Mouse (Mus musculus) lung, embryonic 14.5 days (tissue): ENCODE measurements around the gene Fcer1g. TPM values are rescaled to one million over a fixed set of nuclear protein-coding genes. Genes with fewer than 3 reads are reported as not detected.

Experiments
- ATAC-seq: fragments of 200-750 bp; cut with Nextera tagmentation; 2 replicates; pipeline ENCODE4 v1.8.0; 2017; ENCODE audit warnings: mild to moderate bottlenecking, moderate TSS enrichment, moderate library complexity; ENCODE audit not compliant: insufficient read depth
- DNase-seq: peaks from one replicate; pipeline ENCODE4 v3.0.0-alpha.2; 2015
- H3K27ac ChIP-seq: fragments of 300-500 bp; sonication (generic); 2 replicates; pipeline ENCODE4 v1.5.1; 2014; ENCODE audit warnings: low read depth, mild to moderate bottlenecking, moderate library complexity
- H3K27me3 ChIP-seq: fragments of 300-500 bp; sonication (generic); 2 replicates; pipeline ENCODE4 v1.6.1; 2014; ENCODE audit warnings: low read length, control low read depth; ENCODE audit not compliant: insufficient read depth
- H3K36me3 ChIP-seq: fragments of 300-500 bp; sonication (generic); 2 replicates; pipeline ENCODE4 v1.6.1; 2014; ENCODE audit warnings: control low read depth; ENCODE audit not compliant: insufficient read depth
- H3K4me1 ChIP-seq: fragments of 300-500 bp; sonication (generic); 2 replicates; pipeline ENCODE4 v1.6.1; 2014; ENCODE audit warnings: antibody characterized with exemption, control low read depth; ENCODE audit not compliant: insufficient read depth
- H3K4me2 ChIP-seq: fragments of 300-500 bp; sonication (generic); 2 replicates; pipeline ENCODE4 v1.6.1; 2014; ENCODE audit warnings: mild to moderate bottlenecking
- H3K4me3 ChIP-seq: fragments of 300-500 bp; sonication (generic); 2 replicates; pipeline ENCODE4 v1.5.1; 2014; ENCODE audit warnings: low read depth, low read length
- H3K9ac ChIP-seq: fragments of 300-500 bp; sonication (generic); 2 replicates; pipeline ENCODE4 v1.6.1; 2014
- H3K9me3 ChIP-seq: fragments of 300-500 bp; sonication (generic); 2 replicates; pipeline ENCODE4 v1.6.1; 2016; ENCODE audit warnings: low read depth, low read length, control low read depth
- CTCF ChIP-seq: IDR thresholded peaks from 2 replicates; pipeline ENCODE4 v1.5.1; 2016; ENCODE audit warnings: antibody characterized with exemption, low read depth
- WGBS: fragments of 180-500 bp; shearing (Covaris S2); extraction: QIAGEN DNeasy Blood & Tissue Kit; methylation state at CpG from one replicate; pipeline ENCODE4 v1.1.7; 2014; 5-methylcytosine and 5-hydroxymethylcytosine counted together
- polyA plus RNA-seq: library from polyadenylated mRNA; unstranded; fragments of >200 nt; fragmentation: Nextera tagmentation; extraction: Ambion mirVana; gene quantifications from 2 replicates; pipeline ENCODE4 v1.2.1, GENCODE M21; 2014

The Fcer1g gene
- polyA plus RNA-seq, 1 experiment from 2014 or later, result 44.2 TPM

DNA sequence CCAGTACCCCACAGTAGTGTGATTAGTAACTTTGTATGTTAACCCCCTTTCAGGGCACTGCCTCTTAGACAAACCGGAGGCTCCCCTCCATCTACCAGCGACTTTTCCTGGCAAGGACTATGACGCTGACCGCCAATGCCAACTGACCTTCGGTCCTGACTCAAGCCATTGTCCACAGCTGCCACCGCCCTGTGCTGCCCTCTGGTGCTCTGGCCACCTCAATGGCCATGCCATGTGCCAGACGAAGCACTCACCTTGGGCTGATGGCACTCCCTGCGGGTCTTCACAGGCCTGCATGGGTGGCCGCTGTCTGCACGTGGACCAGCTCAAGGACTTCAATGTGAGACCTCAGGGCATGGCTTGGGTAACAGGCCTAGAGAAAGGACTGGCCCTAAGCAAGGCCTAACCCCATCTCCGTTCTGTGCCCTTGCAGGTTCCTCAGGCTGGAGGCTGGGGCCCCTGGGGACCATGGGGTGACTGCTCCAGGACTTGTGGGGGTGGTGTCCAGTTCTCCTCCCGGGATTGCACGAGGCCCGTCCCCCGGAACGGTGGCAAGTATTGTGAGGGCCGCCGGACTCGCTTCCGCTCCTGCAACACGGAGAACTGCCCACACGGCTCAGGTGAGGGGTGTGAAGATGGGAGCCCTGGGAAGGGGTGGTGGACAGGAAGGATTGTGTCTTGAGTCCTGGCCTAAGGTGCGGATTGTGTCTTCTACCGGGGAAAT is 22.1 kb upstream of the Fcer1g start:
- no peak for ATAC-seq
- DNase-seq, result no peak
- Histone ChIP-seq H3K4me3 (no peak overlapping the region), H3K9me3 (no peaks in the 10 kb centered on the region), H3K4me2 (no peak overlapping the region), H3K27me3 (no peaks in the 10 kb centered on the region), H3K4me1 (peaks cover 14% of the 10 kb centered on the region), H3K36me3 (peaks cover 13% of the 10 kb centered on the region; the same call in 1 of the 2 replicates), H3K27ac (no peak overlapping the region), H3K9ac (no peak overlapping the region)
- TF ChIP-seq CTCF, result no peak
- WGBS, result 85% methylated on average over 24 of the region's 24 CpGs

DNA sequence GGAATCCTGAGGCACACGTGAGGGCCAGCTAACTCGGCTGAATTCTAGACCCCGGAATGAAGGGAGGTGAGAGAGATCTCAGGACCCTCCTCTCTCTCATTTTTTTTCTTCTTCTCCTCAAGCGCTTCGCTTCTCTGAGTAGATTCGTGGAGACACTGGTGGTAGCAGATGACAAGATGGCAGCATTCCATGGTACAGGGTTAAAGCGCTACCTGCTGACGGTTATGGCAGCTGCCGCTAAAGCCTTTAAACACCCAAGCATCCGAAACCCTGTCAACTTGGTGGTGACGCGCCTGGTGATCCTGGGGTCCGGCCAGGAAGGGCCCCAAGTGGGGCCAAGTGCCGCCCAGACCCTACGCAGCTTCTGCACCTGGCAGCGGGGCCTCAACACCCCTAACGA is 18.2 kb upstream of the Fcer1g start:
- ATAC-seq (no peak), DNase-seq (peak; percentile 28)
- H3K4me3 ChIP-seq, result peak overlapping the region; percentile 35
- peak overlapping the region; percentile 66 for H3K4me2 ChIP-seq
- H3K27me3 ChIP-seq, result no peaks in the 10 kb centered on the region
- WGBS, result 54% methylated on average over 17 of the region's 17 CpGs
- no peaks in the 10 kb centered on the region for H3K9me3 ChIP-seq
- peaks cover 9% of the 10 kb centered on the region; the same call in 1 of the 2 replicates for H3K36me3 ChIP-seq
- peak overlapping the region; percentile 86 for H3K27ac ChIP-seq
- H3K4me1 ChIP-seq, result peaks cover 25% of the 10 kb centered on the region
- H3K9ac ChIP-seq, result peak overlapping the region; percentile 49; the same call in 1 of the 2 replicates
- no peak for TF ChIP-seq CTCF

DNA sequence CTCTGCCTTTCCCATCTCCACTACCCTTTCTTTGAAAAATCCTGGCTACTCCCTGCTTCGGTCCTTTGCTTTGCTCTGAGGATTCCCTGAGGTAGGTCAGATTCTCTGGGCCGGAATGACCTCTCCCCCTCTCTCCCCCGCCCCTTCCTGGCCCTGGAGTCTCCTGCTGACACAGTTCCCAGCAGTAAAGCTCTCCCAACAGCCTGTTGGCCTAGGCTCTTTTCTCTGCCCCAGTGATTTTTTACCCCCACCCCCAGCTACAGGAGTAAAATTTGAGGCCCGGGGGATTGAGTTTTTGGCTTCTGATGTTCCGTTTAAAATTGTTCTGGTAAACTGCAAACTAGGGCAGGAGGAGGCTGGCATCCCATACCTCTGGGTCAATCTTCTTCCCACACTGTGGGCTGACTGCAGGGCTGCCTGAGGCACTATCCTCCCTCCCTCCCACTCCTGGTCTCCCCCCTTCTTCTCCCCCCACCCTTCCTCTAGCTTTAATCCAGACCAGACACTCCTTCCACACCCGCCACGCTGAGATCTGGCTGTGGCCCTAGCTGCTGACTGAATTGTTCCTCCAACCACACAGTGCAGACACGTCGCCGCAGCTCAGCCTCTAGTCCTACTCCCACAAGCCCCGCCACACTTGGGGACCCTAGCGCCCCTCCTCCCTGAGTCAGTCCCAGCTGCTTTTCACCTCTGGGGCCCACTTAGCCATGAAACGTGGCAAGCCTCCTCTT is 17.6 kb upstream of the Fcer1g start:
- peaks cover 9% of the 10 kb centered on the region; the same call in 1 of the 2 replicates for H3K36me3 ChIP-seq
- DNase-seq (peak; percentile 65), ATAC-seq (peak; percentile 21)
- TF ChIP-seq CTCF, result no peak
- H3K4me3 ChIP-seq, result peak overlapping the region; percentile 35
- H3K27ac ChIP-seq, result peak overlapping the region; percentile 86
- peak overlapping the region; percentile 49; the same call in 1 of the 2 replicates for H3K9ac ChIP-seq
- peaks cover 25% of the 10 kb centered on the region for H3K4me1 ChIP-seq
- H3K9me3 ChIP-seq, result no peaks in the 10 kb centered on the region
- WGBS, result 11% methylated on average over 13 of the region's 13 CpGs
- no peaks in the 10 kb centered on the region for H3K27me3 ChIP-seq
- peak overlapping the region; percentile 66 for H3K4me2 ChIP-seq

DNA sequence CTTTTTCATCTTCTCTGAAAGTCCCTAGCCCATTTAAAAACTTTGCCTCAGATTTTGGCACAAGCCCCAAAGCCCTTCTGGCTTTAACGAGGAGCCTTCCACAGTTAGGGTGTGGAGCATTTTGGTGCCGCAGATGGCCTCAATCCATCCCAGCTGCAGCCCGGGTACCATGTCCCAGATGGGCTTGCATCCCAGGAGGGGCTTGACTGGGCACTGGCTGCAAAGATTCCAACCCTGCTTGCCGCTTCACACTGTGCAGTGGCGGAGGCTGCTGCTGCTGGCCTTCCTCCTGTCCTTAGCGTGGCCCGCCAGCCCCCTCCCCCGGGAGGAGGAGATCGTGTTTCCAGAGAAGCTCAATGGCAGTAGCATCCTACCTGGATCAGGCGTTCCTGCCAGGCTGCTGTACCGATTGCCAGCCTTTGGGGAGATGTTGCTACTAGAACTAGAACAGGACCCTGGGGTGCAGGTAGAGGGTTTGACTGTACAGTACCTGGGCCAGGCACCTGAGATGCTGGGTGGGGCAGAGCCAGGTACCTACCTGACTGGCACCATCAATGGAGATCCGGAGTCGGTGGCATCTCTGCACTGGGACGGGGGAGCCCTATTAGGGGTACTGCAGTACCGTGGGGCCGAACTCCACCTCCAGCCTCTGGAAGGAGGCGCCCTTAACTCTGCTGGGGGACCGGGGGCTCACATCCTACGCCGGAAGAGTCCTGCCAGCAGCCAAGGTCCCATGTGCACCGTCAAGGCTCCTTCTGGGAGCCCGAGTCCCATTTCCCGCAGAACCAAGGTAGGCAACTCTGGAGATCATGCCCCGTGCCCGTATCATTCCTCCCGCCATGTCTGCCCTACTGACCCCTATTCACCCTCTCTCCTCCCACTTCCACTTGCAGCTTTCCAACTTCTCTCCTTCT is 16.8 kb upstream of the Fcer1g start, which contains the start of gene Ndufs2:
Gene Ndufs2 (minus strand): TSS at position 709 of the 914 bp plus-strand sequence.
- H3K4me2 ChIP-seq, result peak within 1 kb of the TSS; percentile 66
- DNase-seq (peak; percentile 55), ATAC-seq (peak; percentile 6; the same call in 1 of the 2 replicates)
- H3K4me3 ChIP-seq, result peak within 1 kb of the TSS; percentile 35
- 20% methylated on average over 26 of the region's 26 CpGs for WGBS
- H3K9me3 ChIP-seq, result no peaks in the 10 kb centered on the region
- peaks cover 25% of the 10 kb centered on the region for H3K4me1 ChIP-seq
- H3K27ac ChIP-seq, result peak within 1 kb of the TSS; percentile 86
- H3K9ac ChIP-seq, result peak within 1 kb of the TSS; percentile 49
- no peak for TF ChIP-seq CTCF
- H3K36me3 ChIP-seq, result peaks cover 9% of the 10 kb centered on the region; the same call in 1 of the 2 replicates
- H3K27me3 ChIP-seq, result no peaks in the 10 kb centered on the region

DNA sequence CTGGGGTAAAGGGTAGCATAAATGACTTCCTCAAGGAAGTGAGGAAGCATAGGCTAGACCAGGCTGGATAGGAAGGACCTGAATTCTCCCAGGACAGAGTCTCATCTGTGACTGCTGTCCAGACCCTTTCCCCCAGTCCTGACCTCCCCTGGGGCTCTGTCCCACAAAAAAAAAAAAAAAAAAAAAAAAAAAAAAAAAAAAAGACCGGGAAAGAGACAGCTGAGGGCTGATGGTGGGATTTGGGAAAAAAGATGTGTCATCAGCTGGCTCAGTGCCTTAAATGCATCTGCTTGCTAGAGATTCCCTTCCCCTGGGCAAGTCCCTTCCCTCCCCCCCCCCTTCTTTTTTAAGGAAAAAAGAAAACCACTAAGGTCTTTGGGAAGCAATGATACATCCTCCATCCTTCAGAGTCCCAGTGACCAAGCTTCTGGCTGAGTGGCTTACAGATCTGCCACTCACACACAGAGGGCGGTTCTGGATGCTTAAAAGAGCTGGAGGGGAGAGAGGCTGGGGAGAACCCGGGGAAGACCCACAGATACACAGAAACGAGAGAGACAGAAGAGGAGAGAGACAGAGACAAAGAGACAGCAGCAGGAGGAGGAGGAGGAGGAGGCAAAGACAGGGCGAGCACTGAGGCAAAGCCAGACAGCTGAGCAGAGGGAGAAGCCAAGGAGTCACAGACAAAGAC is 15.9 kb upstream of the Fcer1g start, which contains the start of gene Adamts4:
Gene Adamts4 (plus strand): TSS at position 509 of the 688 bp plus-strand sequence.
- Histone ChIP-seq H3K4me3 (peak within 1 kb of the TSS; percentile 35), H3K4me1 (peaks cover 25% of the 10 kb centered on the region), H3K9me3 (no peaks in the 10 kb centered on the region), H3K36me3 (peaks cover 13% of the 10 kb centered on the region), H3K27ac (peak within 1 kb of the TSS; percentile 86), H3K4me2 (peak within 1 kb of the TSS; percentile 66), H3K27me3 (no peaks in the 10 kb centered on the region), H3K9ac (peak within 1 kb of the TSS; percentile 30)
- peak; percentile 79 for DNase-seq
- no peak for TF ChIP-seq CTCF
- peak; percentile 21; the same call in 1 of the 2 replicates for ATAC-seq
- WGBS, result 22% methylated on average over 5 of the region's 5 CpGs
